Mouse (Mus musculus): ENCODE measurements around the gene Psmd3. TPM values are rescaled to one million over a fixed set of nuclear protein-coding genes. Genes with fewer than 3 reads are reported as not detected.
"Not testable (repeated sequence)": the region's sequence is repeated elsewhere in the genome, so short reads cannot be mapped to it uniquely, and the experiment has no call there.

The Psmd3 gene
- total RNA-seq (2014; rRNA removed): 114 and 129 TPM in 2 replicates
- polyA plus RNA-seq (2015; fragmentation: Nextera tagmentation; extraction: Ambion mirVana): 182 and 183 TPM in 2 replicates

DNA sequence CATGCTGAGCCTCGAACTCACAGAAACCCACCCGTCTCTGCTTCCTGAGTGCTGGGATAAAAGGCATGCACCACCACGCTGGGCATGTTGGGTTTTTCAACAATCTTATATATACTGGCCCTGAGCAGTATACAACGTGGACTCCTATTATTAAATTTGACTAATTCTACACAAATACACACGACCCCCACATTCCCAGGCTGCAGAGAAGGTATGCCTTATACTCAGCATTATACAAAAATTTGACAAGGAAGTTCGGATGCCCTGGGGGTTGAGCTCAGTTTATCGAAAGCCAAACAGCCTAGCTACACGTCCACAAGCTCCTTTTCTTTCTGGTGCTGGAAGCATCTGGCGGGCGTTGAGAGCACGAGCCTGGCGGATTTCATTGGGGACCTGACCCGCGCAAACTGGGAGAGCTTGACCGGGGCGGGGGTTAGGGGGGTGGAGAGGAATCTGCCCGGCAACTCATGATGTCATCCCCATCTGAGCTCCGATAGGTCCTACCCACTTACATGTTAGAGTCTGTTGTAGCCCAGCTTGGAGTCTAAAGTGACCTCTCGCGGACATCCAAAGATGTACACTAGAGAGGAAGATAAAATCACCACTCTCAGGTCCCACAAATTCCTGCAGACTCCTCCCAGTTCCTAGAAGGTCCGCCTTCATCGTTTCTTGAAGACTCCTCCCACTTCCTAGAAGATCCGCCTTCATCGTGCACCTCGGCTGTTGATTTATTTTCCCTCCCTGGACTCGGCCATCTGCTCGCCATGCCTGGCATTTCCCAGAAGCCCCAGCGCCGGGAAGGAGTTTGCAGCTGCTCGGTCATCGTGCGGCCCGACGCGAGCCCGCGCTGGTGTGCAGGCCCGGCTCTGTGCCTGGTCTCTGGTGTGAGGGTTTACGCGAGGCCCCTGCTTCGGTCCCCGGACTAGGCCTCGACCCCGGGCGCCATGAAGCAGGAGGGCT is at the start of gene Psmd3:
Psmd3 (plus strand) TSS at position 769 of the 960 bp plus-strand sequence.
- TF ChIP-seq CTCF (IDR thresholded peaks at IDR 0.05): peak; percentile 74
- H3K27me3 ChIP-seq (ENCODE audit: insufficient read depth, low read length): no peaks in the 10 kb centered on the region
- H3K9ac ChIP-seq (replicated peaks; ENCODE audit: low read length, poor library complexity, severe bottlenecking): peak within 1 kb of the TSS; percentile 99
- ATAC-seq (ENCODE audit: low FRiP score): peak; percentile 95
- H3K4me1 ChIP-seq (ENCODE audit: insufficient read depth, low read length): 0 out of 2 replicates have a peak, but pooled peaks cover 5% of the 10 kb centered on the region
- peak within 1 kb of the TSS; percentile 84 for H3K4me2 ChIP-seq (ENCODE audit: low read depth, low read length, poor library complexity, severe bottlenecking)
- H3K36me3 ChIP-seq (ENCODE audit: insufficient read depth, low read length): peaks cover 11% of the 10 kb centered on the region
- 4% methylated on average over 45 of the region's 45 CpGs for WGBS
- DNase-seq (ENCODE audit: low spot score): peak; percentile 99
- H3K27ac ChIP-seq (ENCODE audit: low read depth, low read length): peak within 1 kb of the TSS; percentile 80
- H3K9me3 ChIP-seq (ENCODE audit: low read length): no peaks in the 10 kb centered on the region
- H3K4me3 ChIP-seq (ENCODE audit: low read depth, low read length): peak within 1 kb of the TSS; percentile 99

DNA sequence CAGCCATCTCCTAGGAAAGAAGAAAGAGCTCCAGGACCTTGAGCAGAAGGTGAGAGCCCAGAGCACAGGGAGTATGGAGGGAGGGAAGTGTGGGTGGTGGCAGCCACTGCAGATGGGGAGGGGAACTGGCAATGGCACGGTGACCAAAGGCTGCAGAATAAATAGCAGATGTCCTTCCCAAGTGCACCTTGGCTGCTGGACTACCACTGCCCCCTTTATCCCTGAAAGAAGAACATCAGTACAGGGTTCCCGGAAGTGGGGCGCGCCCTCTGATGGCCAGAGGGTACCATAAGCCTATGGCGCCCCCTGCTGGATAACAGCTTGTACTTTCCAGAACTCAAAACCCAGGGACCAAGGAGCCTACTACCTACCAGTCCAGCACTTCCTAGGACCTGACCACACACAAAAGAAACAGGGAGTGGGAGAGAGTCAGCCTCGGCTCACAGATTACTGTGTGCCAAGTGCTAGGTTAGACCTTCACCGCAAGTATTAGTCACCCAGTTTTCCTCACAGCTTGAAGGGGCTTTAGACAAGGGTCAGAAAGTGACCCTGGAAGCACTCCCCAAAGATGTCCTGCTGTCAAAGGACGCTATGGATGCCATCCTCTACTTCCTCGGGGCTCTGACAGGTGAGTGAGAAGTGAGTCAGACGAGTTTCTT is 46.9 kb upstream of the Psmd3 start:
- H3K9ac ChIP-seq (replicated peaks; ENCODE audit: low read length, poor library complexity, severe bottlenecking); H3K4me1 ChIP-seq (ENCODE audit: insufficient read depth, low read length); H3K27me3 ChIP-seq (ENCODE audit: insufficient read depth, low read length); H3K4me3 ChIP-seq (ENCODE audit: low read depth, low read length); H3K4me2 ChIP-seq (ENCODE audit: low read depth, low read length, poor library complexity, severe bottlenecking); H3K36me3 ChIP-seq (ENCODE audit: insufficient read depth, low read length); H3K27ac ChIP-seq (ENCODE audit: low read depth, low read length); ATAC-seq (ENCODE audit: low FRiP score); H3K9me3 ChIP-seq (ENCODE audit: low read length): not testable (repeated sequence)
- 33% methylated on average over 10 of the region's 10 CpGs for WGBS
- TF ChIP-seq CTCF (IDR thresholded peaks at IDR 0.05): peak; percentile 35
- DNase-seq (ENCODE audit: low spot score): peak; percentile 3

GRCm38 (mm10) chr11:98637501-98637900 is 44.9 kb upstream of the Psmd3 start:
- no peak overlapping the region for H3K9ac ChIP-seq (replicated peaks; ENCODE audit: low read length, poor library complexity, severe bottlenecking)
- no peaks in the 10 kb centered on the region for H3K36me3 ChIP-seq (ENCODE audit: insufficient read depth, low read length)
- 76% methylated on average over 1 of the region's 1 CpGs for WGBS
- H3K4me2 ChIP-seq (ENCODE audit: low read depth, low read length, poor library complexity, severe bottlenecking): no peak overlapping the region
- H3K4me1 ChIP-seq (ENCODE audit: insufficient read depth, low read length): no peaks in the 10 kb centered on the region
- H3K9me3 ChIP-seq (ENCODE audit: low read length): no peaks in the 10 kb centered on the region
- H3K27me3 ChIP-seq (ENCODE audit: insufficient read depth, low read length): no peaks in the 10 kb centered on the region
- ATAC-seq (ENCODE audit: low FRiP score): no peak
- TF ChIP-seq CTCF (IDR thresholded peaks at IDR 0.05): no peak
- H3K4me3 ChIP-seq (ENCODE audit: low read depth, low read length): no peak overlapping the region
- DNase-seq (ENCODE audit: low spot score): no peak
- no peak overlapping the region for H3K27ac ChIP-seq (ENCODE audit: low read depth, low read length)

GRCm38 (mm10) chr11:98640091-98640490 is 42.3 kb upstream of the Psmd3 start:
- Histone ChIP-seq H3K4me2 (ENCODE audit: low read depth, low read length, poor library complexity, severe bottlenecking) (no peak overlapping the region), H3K27me3 (ENCODE audit: insufficient read depth, low read length) (no peaks in the 10 kb centered on the region), H3K4me1 (ENCODE audit: insufficient read depth, low read length) (no peaks in the 10 kb centered on the region), H3K27ac (ENCODE audit: low read depth, low read length) (no peak overlapping the region), H3K9me3 (ENCODE audit: low read length) (no peaks in the 10 kb centered on the region), H3K36me3 (ENCODE audit: insufficient read depth, low read length) (no peaks in the 10 kb centered on the region), H3K9ac (replicated peaks; ENCODE audit: low read length, poor library complexity, severe bottlenecking) (no peak overlapping the region), H3K4me3 (ENCODE audit: low read depth, low read length) (no peak overlapping the region)
- no peak for TF ChIP-seq CTCF (IDR thresholded peaks at IDR 0.05)
- no peak for DNase-seq (ENCODE audit: low spot score)
- WGBS: 52% methylated on average over 5 of the region's 5 CpGs
- ATAC-seq (ENCODE audit: low FRiP score): no peak

GRCm38 (mm10) chr11:98644757-98645156 is 37.6 kb upstream of the Psmd3 start:
- no peak overlapping the region for H3K4me3 ChIP-seq (ENCODE audit: low read depth, low read length)
- no peak overlapping the region for H3K9ac ChIP-seq (replicated peaks; ENCODE audit: low read length, poor library complexity, severe bottlenecking)
- TF ChIP-seq CTCF (IDR thresholded peaks at IDR 0.05): no peak
- WGBS: 76% methylated on average over 3 of the region's 3 CpGs
- DNase-seq (ENCODE audit: low spot score) (no peak), ATAC-seq (ENCODE audit: low FRiP score) (no peak)
- H3K4me2 ChIP-seq (ENCODE audit: low read depth, low read length, poor library complexity, severe bottlenecking): no peak overlapping the region
- no peaks in the 10 kb centered on the region for H3K9me3 ChIP-seq (ENCODE audit: low read length)
- no peak overlapping the region for H3K27ac ChIP-seq (ENCODE audit: low read depth, low read length)
- H3K27me3 ChIP-seq (ENCODE audit: insufficient read depth, low read length): no peaks in the 10 kb centered on the region
- H3K36me3 ChIP-seq (ENCODE audit: insufficient read depth, low read length): no peaks in the 10 kb centered on the region
- H3K4me1 ChIP-seq (ENCODE audit: insufficient read depth, low read length): no peaks in the 10 kb centered on the region

DNA sequence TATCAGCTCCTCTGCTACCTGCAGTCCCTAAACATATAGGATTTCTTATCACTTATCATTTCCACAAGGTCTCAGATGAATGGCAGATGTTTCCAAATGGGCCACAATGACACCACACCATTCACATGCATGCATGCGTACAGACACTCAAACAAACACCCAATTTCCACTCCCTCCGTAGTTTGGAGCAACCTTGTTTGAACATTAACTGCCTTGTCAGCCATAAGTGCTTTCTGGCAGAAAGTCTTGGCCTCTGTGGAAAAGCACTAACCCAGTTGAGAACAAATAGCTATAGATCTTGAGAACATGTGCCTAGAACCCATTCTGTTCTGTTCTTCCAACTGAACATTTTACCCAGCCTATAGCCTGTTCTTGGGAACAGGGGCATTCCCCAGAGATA is 36.4 kb upstream of the Psmd3 start:
- H3K27me3 ChIP-seq (ENCODE audit: insufficient read depth, low read length): no peaks in the 10 kb centered on the region
- no peak overlapping the region for H3K27ac ChIP-seq (ENCODE audit: low read depth, low read length)
- TF ChIP-seq CTCF (IDR thresholded peaks at IDR 0.05): no peak
- no peak overlapping the region for H3K9ac ChIP-seq (replicated peaks; ENCODE audit: low read length, poor library complexity, severe bottlenecking)
- H3K4me1 ChIP-seq (ENCODE audit: insufficient read depth, low read length): no peaks in the 10 kb centered on the region
- no peak overlapping the region for H3K4me3 ChIP-seq (ENCODE audit: low read depth, low read length)
- ATAC-seq (ENCODE audit: low FRiP score) (no peak), DNase-seq (ENCODE audit: low spot score) (no peak)
- no peak overlapping the region for H3K4me2 ChIP-seq (ENCODE audit: low read depth, low read length, poor library complexity, severe bottlenecking)
- H3K9me3 ChIP-seq (ENCODE audit: low read length): no peaks in the 10 kb centered on the region
- H3K36me3 ChIP-seq (ENCODE audit: insufficient read depth, low read length): no peaks in the 10 kb centered on the region
- WGBS: 88% methylated on average over 2 of the region's 2 CpGs
